Mouse (Mus musculus) hindbrain, embryonic 13.5 days (tissue): Measurements from ENCODE around the gene Tctex1d4. TPM values are rescaled to one million over a fixed set of nuclear protein-coding genes. Genes with fewer than 3 reads are reported as not detected.

Experiments used
- ATAC-seq: fragments of 200-750 bp; cut with Nextera tagmentation; 2 replicates; pipeline ENCODE4 v1.8.0; 2017; ENCODE audit warnings: moderate TSS enrichment; ENCODE audit not compliant: low FRiP score
- H3K27ac ChIP-seq: fragments of 300-500 bp; sonication (generic); 2 replicates; pipeline ENCODE4 v1.5.1; 2015; ENCODE audit warnings: inconsistent platforms, mild to moderate bottlenecking, moderate library complexity
- H3K27me3 ChIP-seq: fragments of 300-500 bp; sonication (generic); 2 replicates; pipeline ENCODE4 v1.6.1; 2015; ENCODE audit warnings: mild to moderate bottlenecking, inconsistent platforms
- H3K36me3 ChIP-seq: fragments of 300-500 bp; sonication (generic); 2 replicates; pipeline ENCODE4 v1.6.1; 2015; ENCODE audit warnings: mild to moderate bottlenecking, inconsistent platforms
- H3K4me1 ChIP-seq: fragments of 300-500 bp; sonication (generic); replicated peaks from 2 replicates; pipeline ENCODE4 v1.6.1; 2015; ENCODE audit warnings: inconsistent platforms
- H3K4me2 ChIP-seq: fragments of 300-500 bp; sonication (generic); 2 replicates; pipeline ENCODE4 v1.6.1; 2015; ENCODE audit warnings: inconsistent platforms, mild to moderate bottlenecking, moderate library complexity
- H3K4me3 ChIP-seq: fragments of 300-500 bp; sonication (generic); 2 replicates; pipeline ENCODE4 v1.5.1; 2015; ENCODE audit warnings: mild to moderate bottlenecking, inconsistent platforms
- H3K9ac ChIP-seq: fragments of 300-500 bp; sonication (generic); 2 replicates; pipeline ENCODE4 v1.6.1; 2015; ENCODE audit warnings: mild to moderate bottlenecking, inconsistent platforms
- H3K9me3 ChIP-seq: fragments of 300-500 bp; sonication (generic); 2 replicates; pipeline ENCODE4 v1.6.1; 2016; ENCODE audit warnings: inconsistent platforms
- WGBS: fragments of 180-500 bp; shearing (Covaris S2); methylation state at CpG from one replicate; pipeline ENCODE4 v1.1.7; 2015; 5-methylcytosine and 5-hydroxymethylcytosine counted together
- polyA plus RNA-seq: library from polyadenylated mRNA; unstranded; fragments of >200 nt; fragmentation: Nextera tagmentation; extraction: Ambion mirVana; gene quantifications from 2 replicates; pipeline ENCODE4 v1.2.1, GENCODE M21; 2015

The Tctex1d4 gene
- 0.86 TPM in 1 of 2 replicates, not detected in the other for polyA plus RNA-seq

GRCm38 (mm10) chr4:117126675-117127290 is at the start of gene Tctex1d4:
Gene Tctex1d4 (plus strand): TSS chr4:117126794.
- Histone ChIP-seq H3K4me2 (0 out of 2 replicates have a peak within 1 kb of the TSS, but pooled peaks have one; percentile 10), H3K27me3 (no peaks in the 10 kb centered on the region; the same call in 1 of the 2 replicates), H3K9me3 (no peaks in the 10 kb centered on the region), H3K9ac (peak within 1 kb of the TSS; percentile 60), H3K27ac (peak within 1 kb of the TSS; percentile 89), H3K36me3 (peaks cover 34% of the 10 kb centered on the region), H3K4me3 (no peak within 1 kb of the TSS), H3K4me1 (peaks cover 39% of the 10 kb centered on the region)
- 86% methylated on average over 9 of the region's 9 CpGs for WGBS
- no peak for ATAC-seq

DNA sequence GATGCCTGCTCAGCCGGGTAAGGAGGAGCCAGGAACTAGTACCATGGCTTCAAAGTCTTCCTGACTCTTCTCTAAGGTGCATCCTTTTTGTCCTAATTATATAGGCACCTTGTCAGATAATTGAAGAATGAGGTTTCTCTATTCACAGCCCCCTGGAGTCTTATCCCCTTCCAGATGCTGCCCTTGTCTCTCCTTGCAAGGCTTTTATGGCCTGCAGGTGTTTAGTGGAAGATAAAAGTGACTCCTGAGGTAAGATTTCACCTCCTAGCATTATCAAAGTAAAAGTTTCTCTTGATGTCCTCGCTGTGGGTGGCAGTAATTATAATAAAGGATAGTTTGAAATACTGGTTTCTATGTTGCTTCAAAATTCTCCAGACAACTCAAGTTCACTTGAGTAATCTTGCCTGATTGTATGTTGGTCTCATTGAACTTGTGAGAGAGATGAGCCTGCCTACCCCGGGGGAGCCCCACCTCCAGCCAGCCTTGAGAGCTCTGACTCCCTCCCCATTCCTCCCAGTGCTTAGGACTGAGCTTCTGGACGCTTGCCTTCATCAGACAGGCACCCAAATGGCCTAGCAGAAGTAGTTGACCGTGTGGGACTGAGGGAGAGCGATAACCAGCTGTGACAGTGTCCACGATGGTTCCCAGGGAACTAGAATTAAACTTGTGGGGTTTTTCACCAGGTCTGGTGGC is 38.5 kb upstream of the Tctex1d4 start:
- Histone ChIP-seq H3K4me1 (no peaks in the 10 kb centered on the region), H3K27me3 (no peaks in the 10 kb centered on the region), H3K9ac (no peak overlapping the region), H3K36me3 (peaks cover 28% of the 10 kb centered on the region), H3K27ac (no peak overlapping the region), H3K9me3 (no peaks in the 10 kb centered on the region), H3K4me2 (no peak overlapping the region), H3K4me3 (no peak overlapping the region)
- ATAC-seq, result no peak
- WGBS, result 79% methylated on average over 7 of the region's 7 CpGs

GRCm38 (mm10) chr4:117090586-117090985 is 36.0 kb upstream of the Tctex1d4 start:
- H3K27me3 ChIP-seq, result peaks cover 9% of the 10 kb centered on the region
- no peak overlapping the region for H3K4me3 ChIP-seq
- H3K9ac ChIP-seq, result no peak overlapping the region
- H3K36me3 ChIP-seq, result peaks cover 20% of the 10 kb centered on the region
- no peaks in the 10 kb centered on the region for H3K9me3 ChIP-seq
- no peak overlapping the region for H3K4me2 ChIP-seq
- peaks cover 4% of the 10 kb centered on the region for H3K4me1 ChIP-seq
- H3K27ac ChIP-seq, result no peak overlapping the region
- 76% methylated on average over 7 of the region's 7 CpGs for WGBS
- ATAC-seq, result no peak

DNA sequence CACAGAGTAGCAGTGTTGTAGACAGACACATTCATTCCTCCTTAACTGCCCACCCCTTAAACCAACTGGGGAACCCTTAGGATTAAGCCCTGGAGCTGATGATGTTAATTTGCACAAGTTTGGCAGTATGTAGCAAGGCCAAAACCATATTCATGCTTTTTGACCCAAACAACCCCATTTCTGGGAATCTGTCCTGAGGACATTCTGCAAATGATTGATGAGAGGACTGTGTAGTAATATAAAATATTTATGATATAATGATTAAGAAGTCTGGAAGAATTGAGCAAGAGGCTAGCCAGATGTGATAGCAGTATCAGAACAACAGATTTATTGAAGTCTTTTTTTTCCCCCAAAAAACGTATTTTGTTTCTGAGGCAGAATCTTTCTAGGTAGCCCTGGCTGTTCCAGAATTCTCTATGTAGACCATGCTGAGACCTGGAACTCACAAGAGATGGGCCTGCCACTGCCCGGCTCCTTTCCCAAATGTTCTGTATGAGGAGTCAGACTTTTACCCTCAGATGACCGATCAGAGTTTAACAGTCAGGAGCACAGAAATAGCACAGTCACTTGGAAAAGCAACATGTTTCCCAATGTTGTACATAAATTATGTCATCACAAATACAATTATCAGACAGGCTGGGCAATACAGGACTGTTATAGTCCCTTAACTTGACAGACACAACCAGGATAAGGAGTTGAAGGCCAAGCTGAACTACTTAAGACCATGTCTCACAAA is 31.8 kb upstream of the Tctex1d4 start:
- Histone ChIP-seq H3K4me1 (peaks cover 35% of the 10 kb centered on the region), H3K9me3 (no peaks in the 10 kb centered on the region), H3K27ac (no peak overlapping the region), H3K9ac (no peak overlapping the region), H3K36me3 (no peaks in the 10 kb centered on the region), H3K27me3 (peaks cover 15% of the 10 kb centered on the region), H3K4me2 (no peak overlapping the region), H3K4me3 (no peak overlapping the region)
- 81% methylated on average over 3 of the region's 3 CpGs for WGBS
- ATAC-seq, result no peak

GRCm38 (mm10) chr4:117095551-117096452 is 30.8 kb upstream of the Tctex1d4 start, which contains the start of gene Ptch2:
Gene Ptch2 (plus strand): TSS chr4:117096075.
- peaks cover 35% of the 10 kb centered on the region for H3K4me1 ChIP-seq

DNA sequence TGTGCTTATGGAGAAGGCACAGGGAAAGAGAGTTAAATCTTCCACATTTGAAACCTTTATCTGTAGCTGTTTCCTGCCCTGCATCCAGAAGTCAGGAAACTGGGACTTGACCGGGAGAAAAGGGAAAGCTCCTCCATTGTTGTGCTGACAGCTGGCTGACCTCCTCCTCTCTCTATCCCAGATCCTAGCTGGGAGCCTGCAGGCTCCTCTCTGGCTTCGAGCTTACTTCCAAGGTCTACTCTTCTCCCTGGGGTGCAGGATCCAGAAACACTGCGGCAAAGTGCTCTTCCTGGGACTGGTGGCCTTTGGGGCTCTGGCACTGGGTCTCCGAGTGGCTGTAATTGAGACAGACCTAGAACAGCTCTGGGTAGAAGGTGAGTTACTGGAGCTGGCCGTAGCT is 29.9 kb upstream of the Tctex1d4 start:
- Histone ChIP-seq H3K9ac (peak overlapping the region; percentile 84), H3K36me3 (peaks cover 6% of the 10 kb centered on the region; the same call in 1 of the 2 replicates), H3K27ac (peak overlapping the region; percentile 2; the same call in 1 of the 2 replicates), H3K27me3 (peaks cover 15% of the 10 kb centered on the region), H3K9me3 (no peaks in the 10 kb centered on the region), H3K4me3 (peak overlapping the region; percentile 66), H3K4me1 (peaks cover 38% of the 10 kb centered on the region), H3K4me2 (peak overlapping the region; percentile 92)
- no peak for ATAC-seq
- 6% methylated on average over 5 of the region's 5 CpGs for WGBS

More at GRCm38 (mm10) chr4:117095551-117096452, 30.8 kb upstream of the Tctex1d4 start, which contains the start of gene Ptch2:
- Histone ChIP-seq H3K9ac (peak within 1 kb of the TSS; percentile 84), H3K27ac (peak within 1 kb of the TSS; percentile 81), H3K4me3 (peak within 1 kb of the TSS; percentile 66), H3K27me3 (peaks cover 15% of the 10 kb centered on the region), H3K4me2 (peak within 1 kb of the TSS; percentile 92), H3K36me3 (peaks cover 5% of the 10 kb centered on the region; the same call in 1 of the 2 replicates), H3K9me3 (no peaks in the 10 kb centered on the region)
- WGBS, result under 1% methylated on average over 46 of the region's 50 CpGs
- ATAC-seq, result peak; percentile 83

DNA sequence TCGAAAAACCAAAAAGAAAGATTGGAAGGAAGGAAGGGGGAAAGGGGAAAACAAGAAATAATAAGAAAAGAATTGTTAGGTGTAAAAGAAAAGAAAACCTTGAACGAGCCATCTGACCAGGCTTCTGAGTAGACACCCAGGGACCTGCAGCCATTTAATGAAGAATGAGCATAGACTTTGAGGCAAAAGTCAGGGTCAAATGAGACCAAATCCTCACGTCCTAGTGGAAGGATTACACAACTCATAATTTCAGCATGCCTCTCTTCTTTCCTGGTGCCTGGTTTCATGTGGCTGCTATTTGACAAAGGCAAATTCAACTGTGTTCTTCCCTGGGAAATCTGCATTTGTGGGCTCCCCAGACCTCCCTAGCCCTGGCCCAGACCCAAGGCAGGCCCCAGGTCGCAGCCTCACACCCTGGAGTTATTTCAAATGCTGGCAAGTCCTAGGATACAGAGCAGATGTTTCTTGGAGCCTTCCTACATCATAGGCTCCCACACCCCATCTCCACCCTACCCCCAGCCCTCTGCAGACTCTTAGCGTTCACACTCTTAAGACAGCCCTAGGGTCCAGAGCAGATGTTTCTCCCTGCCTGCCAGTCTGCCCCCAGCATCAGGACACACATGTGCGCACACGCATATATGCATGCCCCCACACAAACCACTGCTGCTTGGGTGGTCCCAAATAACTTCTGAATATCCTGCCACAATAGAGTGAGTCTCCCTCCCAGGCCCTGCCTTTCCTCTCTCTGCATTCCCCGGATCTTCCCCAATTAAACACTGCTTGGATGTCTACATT is 28.4 kb upstream of the Tctex1d4 start:
- Histone ChIP-seq H3K9me3 (no peaks in the 10 kb centered on the region), H3K27me3 (peaks cover 15% of the 10 kb centered on the region), H3K4me3 (peak overlapping the region; percentile 66), H3K4me2 (peak overlapping the region; percentile 92), H3K36me3 (peaks cover 6% of the 10 kb centered on the region; the same call in 1 of the 2 replicates), H3K4me1 (peaks cover 38% of the 10 kb centered on the region), H3K9ac (peak overlapping the region; percentile 24), H3K27ac (no peak overlapping the region)
- 65% methylated on average over 8 of the region's 8 CpGs for WGBS
- no peak for ATAC-seq

GRCm38 (mm10) chr4:117098764-117099036 is 27.9 kb upstream of the Tctex1d4 start:
- 79% methylated on average over 2 of the region's 2 CpGs for WGBS
- Histone ChIP-seq H3K4me2 (peak overlapping the region; percentile 92; the same call in 1 of the 2 replicates), H3K4me3 (no peak overlapping the region), H3K9ac (no peak overlapping the region), H3K36me3 (peaks cover 6% of the 10 kb centered on the region; the same call in 1 of the 2 replicates), H3K4me1 (peaks cover 38% of the 10 kb centered on the region), H3K27me3 (peaks cover 15% of the 10 kb centered on the region), H3K9me3 (no peaks in the 10 kb centered on the region), H3K27ac (no peak overlapping the region)
- ATAC-seq, result no peak

- Histone ChIP-seq H3K4me1 (peaks cover 40% of the 10 kb centered on the region), H3K36me3 (peaks cover 12% of the 10 kb centered on the region), H3K9ac (no peak overlapping the region), H3K4me3 (no peak overlapping the region), H3K4me2 (no peak overlapping the region), H3K9me3 (no peaks in the 10 kb centered on the region), H3K27ac (no peak overlapping the region), H3K27me3 (peaks cover 7% of the 10 kb centered on the region; the same call in 1 of the 2 replicates)
- 68% methylated on average over 4 of the region's 4 CpGs for WGBS
- no peak for ATAC-seq
Observed at GRCm38 (mm10) chr4:117100036-117100435, 26.6 kb upstream of the Tctex1d4 start.

DNA sequence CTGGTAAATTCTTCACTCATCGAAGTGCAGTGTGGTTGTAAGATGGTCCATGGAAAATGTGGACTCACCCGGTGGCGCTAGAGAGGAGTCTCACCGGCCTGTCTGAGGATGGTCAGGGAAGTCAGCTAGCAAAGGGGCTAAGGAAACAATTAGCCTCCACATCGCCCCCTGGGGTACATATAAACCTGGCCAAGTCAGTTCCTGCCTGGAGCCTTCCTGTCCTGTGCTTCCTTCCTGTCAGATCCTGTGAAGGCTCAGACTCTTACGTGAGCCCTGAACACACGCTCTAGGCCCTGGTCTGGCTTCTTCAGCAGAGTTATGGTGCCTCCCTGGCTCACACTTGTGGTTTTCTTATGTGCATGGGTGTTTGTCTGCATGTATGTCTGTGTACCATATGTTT is 25.4 kb upstream of the Tctex1d4 start:
- no peak overlapping the region for H3K27ac ChIP-seq
- peaks cover 14% of the 10 kb centered on the region for H3K36me3 ChIP-seq
- no peak for ATAC-seq
- H3K4me2 ChIP-seq, result no peak overlapping the region
- WGBS, result 46% methylated on average over 7 of the region's 7 CpGs
- no peak overlapping the region for H3K4me3 ChIP-seq
- H3K27me3 ChIP-seq, result peaks cover 6% of the 10 kb centered on the region; the same call in 1 of the 2 replicates
- no peak overlapping the region for H3K9ac ChIP-seq
- H3K4me1 ChIP-seq, result peaks cover 39% of the 10 kb centered on the region
- no peaks in the 10 kb centered on the region for H3K9me3 ChIP-seq

DNA sequence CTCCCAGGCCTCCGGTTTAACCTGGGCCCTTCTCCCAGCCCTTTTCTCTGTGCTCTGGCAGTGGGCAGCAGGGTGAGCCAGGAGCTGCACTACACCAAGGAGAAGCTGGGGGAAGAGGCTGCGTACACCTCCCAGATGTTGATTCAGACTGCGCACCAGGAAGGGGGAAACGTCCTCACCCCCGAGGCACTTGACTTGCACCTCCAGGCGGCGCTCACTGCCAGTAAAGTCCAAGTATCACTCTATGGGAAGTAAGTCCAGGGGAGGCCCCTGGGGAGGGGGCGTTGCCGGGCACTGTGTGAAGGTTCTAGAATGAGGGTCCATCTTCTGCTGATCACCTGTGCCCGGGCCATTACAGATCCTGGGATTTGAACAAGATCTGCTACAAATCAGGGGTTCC is 21.9 kb upstream of the Tctex1d4 start:
- Histone ChIP-seq H3K9ac (peak overlapping the region; percentile 24; the same call in 1 of the 2 replicates), H3K9me3 (no peaks in the 10 kb centered on the region), H3K27ac (no peak overlapping the region), H3K4me1 (peaks cover 15% of the 10 kb centered on the region), H3K27me3 (no peaks in the 10 kb centered on the region), H3K4me3 (no peak overlapping the region), H3K36me3 (peaks cover 33% of the 10 kb centered on the region), H3K4me2 (no peak overlapping the region)
- WGBS, result 77% methylated on average over 10 of the region's 10 CpGs
- no peak for ATAC-seq
